Mouse (Mus musculus): ENCODE results near the gene Lrrc17. TPM values are rescaled to one million over a fixed set of nuclear protein-coding genes. Genes with fewer than 3 reads are reported as not detected.
A peak's percentile ranks its signal among the peaks of the same experiment; 100 is the strongest.

The Lrrc17 gene
- polyA plus RNA-seq, 1 experiment from 2014 or later, result 39.5 TPM

GRCm38 (mm10) chr5:21532126-21532525, 11.2 kb upstream of the Lrrc17 start:
- no peak overlapping the region for H3K4me2 ChIP-seq
- no peak for DNase-seq
- H3K4me1 ChIP-seq (ENCODE audit: insufficient read depth), result 0 out of 2 replicates have a peak, but pooled peaks cover 7% of the 10 kb centered on the region
- no peaks in the 10 kb centered on the region for H3K36me3 ChIP-seq (ENCODE audit: insufficient read depth)
- no peak overlapping the region for H3K27ac ChIP-seq (ENCODE audit: low read depth)
- H3K9me3 ChIP-seq (ENCODE audit: low read depth, low read length), result no peaks in the 10 kb centered on the region; the same call in 1 of the 2 replicates
- TF ChIP-seq CTCF (IDR thresholded peaks at IDR 0.05; ENCODE audit: low read depth), result no peak
- no peak for ATAC-seq (ENCODE audit: insufficient read depth)
- 96% methylated on average over 2 of the region's 2 CpGs for WGBS
- H3K4me3 ChIP-seq (ENCODE audit: low read depth, low read length), result no peak overlapping the region
- H3K9ac ChIP-seq, result no peak overlapping the region
- no peaks in the 10 kb centered on the region for H3K27me3 ChIP-seq (ENCODE audit: insufficient read depth, low read length)

DNA sequence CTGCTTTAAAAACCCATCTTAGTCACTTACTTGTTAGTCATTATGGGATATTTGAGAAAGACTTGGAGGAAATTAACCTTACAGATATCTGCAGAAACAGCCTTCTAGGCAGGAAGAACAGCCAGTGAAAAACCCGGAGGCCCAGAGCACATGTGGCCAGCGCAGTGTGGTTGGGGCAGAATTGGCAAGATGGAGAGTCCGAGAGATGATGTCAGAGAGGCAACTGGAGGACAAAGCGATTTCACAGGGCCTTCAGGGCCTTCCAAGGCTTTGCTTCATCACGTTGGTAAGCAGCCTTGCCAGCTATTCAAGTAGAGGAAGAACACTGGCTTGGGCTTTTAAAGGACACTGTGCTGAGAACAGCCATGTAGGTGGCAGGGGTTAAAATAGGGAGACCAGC, 10.4 kb upstream of the Lrrc17 start:
- Histone ChIP-seq H3K27ac (ENCODE audit: low read depth) (no peak overlapping the region), H3K4me2 (no peak overlapping the region), H3K4me1 (ENCODE audit: insufficient read depth) (0 out of 2 replicates have a peak, but pooled peaks cover 6% of the 10 kb centered on the region), H3K9me3 (ENCODE audit: low read depth, low read length) (no peaks in the 10 kb centered on the region; the same call in 1 of the 2 replicates), H3K4me3 (ENCODE audit: low read depth, low read length) (no peak overlapping the region), H3K36me3 (ENCODE audit: insufficient read depth) (no peaks in the 10 kb centered on the region), H3K9ac (no peak overlapping the region), H3K27me3 (ENCODE audit: insufficient read depth, low read length) (no peaks in the 10 kb centered on the region)
- DNase-seq (no peak), ATAC-seq (ENCODE audit: insufficient read depth) (no peak)
- 86% methylated on average over 5 of the region's 5 CpGs for WGBS
- no peak for TF ChIP-seq CTCF (IDR thresholded peaks at IDR 0.05; ENCODE audit: low read depth)

DNA sequence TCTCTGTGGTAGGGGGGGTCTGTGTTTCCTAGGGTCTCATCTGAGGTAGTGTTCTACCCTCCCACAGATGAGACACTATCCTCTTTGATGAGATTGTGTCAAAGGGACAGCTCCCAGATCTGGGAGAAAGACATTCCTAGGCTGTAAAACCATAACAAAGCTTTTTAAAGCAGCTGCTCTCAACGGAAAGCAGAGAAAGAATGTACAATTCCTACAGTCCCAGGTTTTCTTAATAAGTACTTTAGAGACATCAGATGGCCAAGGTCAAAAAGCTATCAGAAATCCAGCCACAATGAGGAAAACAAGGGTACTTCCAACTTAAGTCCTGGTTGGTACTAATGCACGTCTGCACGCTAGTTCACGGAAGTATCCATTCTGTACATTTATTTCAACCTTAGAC, 1.1 kb upstream of the Lrrc17 start:
- Histone ChIP-seq H3K4me3 (ENCODE audit: low read depth, low read length) (no peak overlapping the region), H3K27ac (ENCODE audit: low read depth) (no peak overlapping the region), H3K9me3 (ENCODE audit: low read depth, low read length) (no peaks in the 10 kb centered on the region), H3K27me3 (ENCODE audit: insufficient read depth, low read length) (no peaks in the 10 kb centered on the region), H3K9ac (no peak overlapping the region), H3K4me1 (ENCODE audit: insufficient read depth) (0 out of 2 replicates have a peak, but pooled peaks cover 8% of the 10 kb centered on the region), H3K36me3 (ENCODE audit: insufficient read depth) (no peaks in the 10 kb centered on the region), H3K4me2 (no peak overlapping the region)
- DNase-seq, result no peak
- no peak for ATAC-seq (ENCODE audit: insufficient read depth)
- TF ChIP-seq CTCF (IDR thresholded peaks at IDR 0.05; ENCODE audit: low read depth), result no peak
- WGBS, result 71% methylated on average over 4 of the region's 4 CpGs

DNA sequence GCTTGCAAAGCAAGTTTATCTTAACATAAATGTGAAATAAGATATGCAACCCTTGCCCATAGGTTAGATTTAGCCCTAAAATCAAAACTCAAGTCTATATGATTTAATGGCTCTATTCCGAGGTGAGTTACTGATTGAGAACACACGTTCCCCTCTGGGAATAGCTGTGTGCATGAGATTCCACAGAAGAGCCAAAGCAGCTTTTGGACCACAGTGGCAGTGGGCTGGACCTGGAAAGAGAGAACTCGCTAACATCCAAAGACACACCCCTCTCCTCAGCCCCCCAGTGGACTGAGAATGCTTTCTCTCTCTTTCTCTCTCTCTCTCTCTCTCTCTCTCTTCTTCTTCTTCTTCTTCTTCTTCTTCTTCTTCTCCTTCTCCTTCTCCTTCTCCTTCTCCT, 1.5 kb downstream of the Lrrc17 start:
- H3K4me2 ChIP-seq, result peak overlapping the region; percentile 57
- DNase-seq (peak; percentile 69), ATAC-seq (ENCODE audit: insufficient read depth) (no peak)
- no peaks in the 10 kb centered on the region for H3K9me3 ChIP-seq (ENCODE audit: low read depth, low read length)
- TF ChIP-seq CTCF (IDR thresholded peaks at IDR 0.05; ENCODE audit: low read depth), result no peak
- no peaks in the 10 kb centered on the region for H3K36me3 ChIP-seq (ENCODE audit: insufficient read depth)
- no peaks in the 10 kb centered on the region for H3K27me3 ChIP-seq (ENCODE audit: insufficient read depth, low read length)
- 36% methylated on average over 3 of the region's 3 CpGs for WGBS
- H3K4me3 ChIP-seq (ENCODE audit: low read depth, low read length), result peak overlapping the region; percentile 35
- 0 out of 2 replicates have a peak, but pooled peaks cover 8% of the 10 kb centered on the region for H3K4me1 ChIP-seq (ENCODE audit: insufficient read depth)
- H3K9ac ChIP-seq, result peak overlapping the region; percentile 47; the same call in 1 of the 2 replicates
- H3K27ac ChIP-seq (ENCODE audit: low read depth), result peak overlapping the region; percentile 94; the same call in 1 of the 2 replicates

DNA sequence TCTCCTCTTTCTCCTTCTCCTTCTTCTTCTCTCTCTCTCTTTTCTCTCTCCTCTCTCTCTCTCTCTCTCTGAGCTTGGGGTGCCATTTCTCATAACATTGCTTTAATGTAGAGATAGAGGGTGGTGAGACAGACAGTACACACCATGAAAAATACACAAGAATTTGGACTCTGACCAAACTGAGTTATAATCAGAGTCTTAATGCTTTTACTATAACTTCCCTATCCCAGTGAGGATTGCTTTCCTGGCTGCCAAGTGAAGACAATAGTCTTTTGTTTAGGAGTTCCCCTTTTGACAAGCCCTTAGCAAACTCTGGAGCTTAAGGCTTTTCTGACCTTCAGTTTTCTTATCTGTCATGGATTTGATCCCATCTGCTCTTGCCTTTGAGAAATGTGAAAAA, 1.9 kb downstream of the Lrrc17 start:
- H3K4me2 ChIP-seq, result peak overlapping the region; percentile 57
- no peak overlapping the region; the same call in 1 of the 2 replicates for H3K27ac ChIP-seq (ENCODE audit: low read depth)
- H3K9ac ChIP-seq, result no peak overlapping the region
- no peaks in the 10 kb centered on the region for H3K27me3 ChIP-seq (ENCODE audit: insufficient read depth, low read length)
- H3K36me3 ChIP-seq (ENCODE audit: insufficient read depth), result no peaks in the 10 kb centered on the region
- peak overlapping the region; percentile 35 for H3K4me3 ChIP-seq (ENCODE audit: low read depth, low read length)
- ATAC-seq (ENCODE audit: insufficient read depth) (no peak), DNase-seq (peak; percentile 58)
- no peak for TF ChIP-seq CTCF (IDR thresholded peaks at IDR 0.05; ENCODE audit: low read depth)
- H3K4me1 ChIP-seq (ENCODE audit: insufficient read depth), result 0 out of 2 replicates have a peak, but pooled peaks cover 8% of the 10 kb centered on the region
- H3K9me3 ChIP-seq (ENCODE audit: low read depth, low read length), result no peaks in the 10 kb centered on the region

- DNase-seq (peak; percentile 26), ATAC-seq (ENCODE audit: insufficient read depth) (no peak)
- 58% methylated on average over 4 of the region's 4 CpGs for WGBS
- TF ChIP-seq CTCF (IDR thresholded peaks at IDR 0.05; ENCODE audit: low read depth), result no peak
- H3K4me1 ChIP-seq (ENCODE audit: insufficient read depth), result 0 out of 2 replicates have a peak, but pooled peaks cover 8% of the 10 kb centered on the region
- no peak overlapping the region for H3K9ac ChIP-seq
- no peak overlapping the region for H3K27ac ChIP-seq (ENCODE audit: low read depth)
- H3K36me3 ChIP-seq (ENCODE audit: insufficient read depth), result no peaks in the 10 kb centered on the region
- H3K4me2 ChIP-seq, result peak overlapping the region; percentile 57
- no peak overlapping the region for H3K4me3 ChIP-seq (ENCODE audit: low read depth, low read length)
- no peaks in the 10 kb centered on the region for H3K27me3 ChIP-seq (ENCODE audit: insufficient read depth, low read length)
- H3K9me3 ChIP-seq (ENCODE audit: low read depth, low read length), result no peaks in the 10 kb centered on the region
Observed at GRCm38 (mm10) chr5:21545786-21546185, 2.4 kb downstream of the Lrrc17 start.

DNA sequence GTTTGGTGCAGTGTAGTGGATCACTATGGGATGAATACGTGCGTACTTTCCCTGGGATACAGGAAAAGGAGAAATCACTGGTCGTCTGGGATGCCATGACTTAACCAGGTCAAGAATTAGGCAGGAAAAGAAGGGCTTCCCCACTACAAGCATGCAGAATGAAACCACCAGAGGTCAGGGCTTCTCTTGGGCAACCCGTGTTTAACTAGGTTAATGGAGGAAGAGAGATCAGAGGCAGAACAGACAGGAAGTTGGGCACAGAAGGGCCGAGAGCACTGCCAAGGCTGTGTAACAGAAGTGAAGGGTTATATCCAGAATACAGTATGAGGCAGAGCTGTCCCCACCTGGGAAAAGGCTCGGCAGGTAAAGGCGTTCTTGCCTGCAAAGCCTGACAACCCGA, 3.6 kb downstream of the Lrrc17 start:
- Histone ChIP-seq H3K27ac (ENCODE audit: low read depth) (no peak overlapping the region), H3K36me3 (ENCODE audit: insufficient read depth) (no peaks in the 10 kb centered on the region), H3K4me1 (ENCODE audit: insufficient read depth) (0 out of 2 replicates have a peak, but pooled peaks cover 8% of the 10 kb centered on the region), H3K27me3 (ENCODE audit: insufficient read depth, low read length) (no peaks in the 10 kb centered on the region), H3K9ac (no peak overlapping the region), H3K4me2 (no peak overlapping the region), H3K9me3 (ENCODE audit: low read depth, low read length) (no peaks in the 10 kb centered on the region), H3K4me3 (ENCODE audit: low read depth, low read length) (no peak overlapping the region)
- TF ChIP-seq CTCF (IDR thresholded peaks at IDR 0.05; ENCODE audit: low read depth), result no peak
- ATAC-seq (ENCODE audit: insufficient read depth), result no peak
- DNase-seq, result no peak
- WGBS, result 76% methylated on average over 8 of the region's 8 CpGs
